Mouse (Mus musculus) layer of hippocampus, postnatal 10 days (tissue): Measurements from ENCODE around the gene Zfp874b. TPM values are rescaled to one million over a fixed set of nuclear protein-coding genes. Genes with fewer than 3 reads are reported as not detected.
"Not testable (repeated sequence)": the region's sequence is repeated elsewhere in the genome, so short reads cannot be mapped to it uniquely, and the experiment has no call there.

Source experiments
- DNase-seq, 2 experiments: peaks; one replicate each; pipeline ENCODE4 v3.0.0; 2021; ENCODE audit warnings: low spot score in 2 of 2
- long read RNA-seq: library from polyadenylated mRNA; stranded (forward); transcript quantifications from one replicate; pipeline ENCODE4 v2.0.0, GENCODE M21; 2023
- total RNA-seq, 2 experiments: library from RNA; stranded (reverse); gene quantifications; 2 replicates each; pipeline ENCODE4 v1.2.3; 2021

Gene Zfp874b
- 10 to 100 TPM; 13.7 to 15.7 TPM for total RNA-seq
- long read RNA-seq, partial matches to known transcripts: 0 of 3 reads
- long read RNA-seq, other reads (novel, unspliced or antisense): 3 of 3 reads

DNA sequence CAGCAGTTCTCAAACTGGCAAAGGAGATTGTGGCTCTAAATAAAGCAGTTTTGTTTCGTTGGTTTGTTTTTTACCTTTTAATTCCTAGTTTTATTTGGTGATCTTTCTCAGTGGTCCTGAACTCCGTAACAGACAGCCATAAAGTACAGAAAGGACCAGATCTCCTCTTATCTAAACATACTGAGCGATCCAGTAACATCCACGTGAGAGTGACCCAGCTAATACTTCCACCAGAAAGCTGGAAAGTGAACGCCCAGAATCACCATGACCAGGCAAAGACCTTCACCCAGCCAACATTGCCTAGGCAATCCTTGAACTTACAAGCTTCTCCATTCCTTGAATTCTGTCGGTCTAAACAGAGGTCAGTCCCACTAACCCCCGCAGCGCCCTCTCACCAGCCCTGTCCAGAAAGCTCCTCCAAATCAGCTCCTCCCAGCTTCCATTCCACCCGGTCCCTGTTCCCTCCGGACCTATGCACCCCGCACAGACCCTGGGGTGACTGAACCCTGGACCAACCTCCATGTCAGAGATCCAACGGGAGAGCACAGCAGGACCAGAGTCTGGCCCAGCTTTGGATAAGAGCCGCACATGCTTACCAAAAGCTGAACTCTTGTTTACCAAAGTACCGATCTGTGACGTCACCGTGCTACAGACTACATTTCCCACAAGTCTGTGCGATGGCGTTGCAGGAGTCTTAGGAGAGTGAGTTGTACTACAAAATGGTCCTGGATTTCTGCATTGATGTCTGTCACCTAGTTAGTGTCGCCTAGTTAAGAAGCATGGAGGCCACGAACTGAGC, at the start of gene Zfp874b:
TSS of gene Zfp874b (minus strand) at position 634 of the 799 bp plus-strand sequence.
- DNase-seq: peak; percentile 83

DNA sequence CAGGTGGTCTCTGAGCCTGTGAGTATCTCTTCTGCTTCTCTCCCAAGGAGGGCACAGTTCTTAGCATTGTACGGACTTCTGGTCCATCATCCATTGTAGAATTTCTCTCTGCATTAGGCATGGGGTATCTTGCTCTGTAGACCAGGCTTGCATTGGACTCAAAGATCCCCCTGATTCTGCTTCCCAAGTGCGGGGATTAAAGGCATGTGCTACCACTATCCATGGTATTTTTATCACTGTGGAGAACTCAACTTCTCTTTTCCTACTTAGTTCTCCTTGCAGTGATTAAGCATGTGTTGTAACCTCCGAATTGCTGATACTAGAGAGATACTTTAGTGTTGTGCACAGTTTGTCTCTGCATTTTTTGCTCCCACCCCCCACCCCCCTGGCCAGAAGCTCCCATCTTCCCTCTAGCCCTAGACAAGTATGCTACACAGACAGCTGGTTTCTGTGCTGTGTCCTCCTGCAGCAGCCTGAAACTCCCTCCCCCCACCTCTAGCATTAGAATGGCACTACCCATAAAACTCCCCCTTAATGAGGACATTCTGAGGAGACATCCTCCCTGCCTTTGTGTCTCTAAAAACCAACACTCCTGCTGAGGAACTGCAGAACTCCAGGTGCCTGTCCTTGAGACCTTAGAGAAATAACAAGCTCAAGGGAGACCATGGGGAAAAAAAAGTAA, 43.1 kb upstream of the Zfp874b start:
- DNase-seq: no peak

DNA sequence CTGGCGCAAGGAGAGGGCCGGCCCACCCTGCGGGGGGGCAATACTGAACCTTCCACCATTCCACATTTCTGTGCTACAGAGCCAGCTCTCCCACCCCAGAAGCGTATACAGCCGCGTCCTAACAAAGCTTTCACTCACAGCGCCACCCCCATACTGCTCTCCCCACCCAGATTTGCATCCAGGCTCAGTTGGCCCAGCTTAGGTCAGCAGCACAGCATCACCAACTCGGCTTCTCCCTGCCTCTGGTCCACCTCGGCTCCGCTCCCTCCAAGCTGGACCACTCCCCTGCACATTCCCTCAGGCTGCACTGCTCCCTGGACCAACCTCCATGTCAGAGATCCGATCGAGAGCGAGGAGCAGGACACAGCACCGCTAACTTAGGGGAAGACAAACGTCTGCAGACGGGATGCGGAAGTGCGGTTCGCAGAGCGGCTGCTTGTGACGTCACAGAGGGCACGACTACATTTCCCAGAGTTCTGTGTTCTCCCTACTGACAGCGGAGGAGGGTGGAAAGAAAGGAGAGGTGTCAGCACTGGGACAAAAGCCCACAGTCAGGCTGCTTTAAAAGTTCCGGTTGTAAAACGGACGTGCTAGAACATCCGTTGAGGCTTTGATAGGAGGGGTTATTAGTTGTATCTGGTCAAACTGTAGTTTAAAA, 41.8 kb upstream of the Zfp874b start, which contains the start of the genes Gm26965 and Zfp87:
TSS of gene Gm26965 (minus strand) at position 399 of the 658 bp plus-strand sequence.
TSS of gene Zfp87 (minus strand) at position 425 of the 658 bp plus-strand sequence.
- peak; percentile 89 to 90 for DNase-seq

DNA sequence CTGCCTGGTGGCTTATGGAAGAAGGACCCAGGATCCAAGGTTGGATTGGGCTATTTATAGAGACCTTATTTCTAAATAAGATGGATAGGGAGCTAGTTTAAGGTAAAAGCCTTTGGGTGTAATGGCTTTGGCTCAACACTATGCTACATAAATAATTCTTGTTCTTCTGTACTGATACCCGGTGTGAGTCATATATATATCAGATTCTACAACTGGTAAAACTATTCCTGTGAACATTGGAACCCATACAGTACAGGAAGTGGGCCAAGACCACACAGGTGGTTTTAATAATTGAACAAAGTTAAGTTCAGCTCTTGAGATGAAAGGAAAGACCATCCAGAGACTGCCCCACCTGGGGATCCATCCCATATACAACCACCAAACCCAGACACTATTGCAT, 16.9 kb upstream of the Zfp874b start:
- DNase-seq: no peak

DNA sequence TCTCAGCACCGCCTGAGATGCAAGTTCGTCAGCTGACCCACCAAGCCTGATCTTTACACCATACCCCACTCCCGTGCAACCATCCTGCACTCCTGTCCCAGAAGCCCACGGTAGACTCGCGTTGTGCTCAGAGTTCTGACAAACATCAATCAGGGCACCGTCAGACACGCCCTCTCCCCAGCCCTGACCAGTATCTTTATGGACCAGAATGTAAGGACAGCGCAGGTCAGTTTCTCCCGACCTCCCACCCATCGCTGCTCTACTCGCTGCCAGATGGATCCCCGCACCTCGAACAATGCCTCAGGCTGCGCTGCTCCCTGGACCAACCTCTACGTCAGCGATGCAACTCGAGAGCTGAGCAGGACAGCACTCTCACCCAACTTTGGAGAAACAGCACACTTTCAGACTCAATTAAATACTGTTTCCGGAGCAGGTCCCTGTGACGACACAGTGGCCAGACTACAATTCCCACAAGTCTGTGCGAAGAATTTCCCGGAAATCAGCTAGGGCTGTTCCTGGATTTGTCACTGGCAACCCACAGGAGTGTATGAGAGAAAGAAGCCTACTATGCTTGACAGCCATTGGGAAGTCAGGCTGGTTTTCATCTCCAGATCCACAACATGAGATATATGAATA, 16.1 kb upstream of the Zfp874b start, which contains the start of gene Zfp58:
TSS of gene Zfp58 (minus strand) at position 472 of the 636 bp plus-strand sequence.
- peak; percentile 79 to 81 for DNase-seq

DNA sequence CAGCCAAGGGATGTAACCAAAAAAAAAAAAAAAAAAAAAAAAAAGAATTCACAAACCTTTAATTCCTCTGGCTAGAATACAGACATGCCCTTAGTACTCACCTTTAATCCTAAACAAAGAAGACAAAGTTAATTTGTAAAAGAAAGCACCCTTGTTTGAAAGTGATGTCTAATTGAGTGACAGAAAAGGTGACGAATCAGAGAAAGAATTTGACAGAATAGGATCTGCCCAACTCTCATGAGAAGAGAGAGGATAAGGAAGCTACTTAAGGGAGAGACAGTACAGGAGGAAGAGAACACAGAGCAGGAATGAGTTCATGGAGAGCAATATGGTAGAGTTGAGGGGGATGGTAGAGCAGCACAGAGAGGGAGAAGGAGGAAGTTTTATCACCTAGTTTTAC, 11.6 kb upstream of the Zfp874b start:
- DNase-seq: no peak

DNA sequence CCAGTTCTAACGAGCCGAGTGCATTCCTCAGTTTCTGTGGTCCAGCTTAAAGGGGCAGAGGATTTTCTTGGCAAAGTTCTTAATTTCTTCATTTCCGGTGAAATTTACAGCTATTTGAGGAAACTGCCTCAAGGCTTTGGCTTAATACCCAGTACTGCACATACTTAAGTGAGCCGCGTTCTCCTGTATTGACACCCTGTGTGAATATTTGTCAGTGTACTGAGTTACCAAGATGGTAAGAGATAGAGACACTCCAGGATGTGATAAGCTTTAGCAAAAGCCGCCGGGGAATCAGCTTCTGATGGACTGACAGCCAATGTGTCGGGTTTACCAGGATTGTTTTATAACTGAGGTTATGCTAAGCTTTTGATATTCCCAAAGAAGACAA, 360 bp upstream of the Zfp874b start:
- no peak for DNase-seq

DNA sequence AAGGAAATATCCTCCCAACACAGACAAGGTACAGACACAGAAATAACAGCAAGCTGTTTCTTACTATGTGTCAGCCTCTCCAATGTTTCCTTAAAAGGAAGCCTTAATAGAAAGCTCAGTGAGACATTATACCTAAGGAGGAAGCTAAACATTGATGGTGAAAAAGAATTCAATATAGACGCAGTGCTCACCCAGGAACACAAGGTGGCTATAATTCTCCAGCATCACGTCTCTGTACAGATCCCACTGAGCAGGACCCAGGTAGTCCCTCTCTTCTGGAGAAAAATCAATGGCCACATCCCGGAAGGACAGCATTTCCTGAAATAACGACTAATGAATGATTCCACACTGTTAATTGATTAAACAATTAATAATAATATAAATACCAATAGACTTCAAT, 2.5 kb downstream of the Zfp874b start:
- no peak for DNase-seq

DNA sequence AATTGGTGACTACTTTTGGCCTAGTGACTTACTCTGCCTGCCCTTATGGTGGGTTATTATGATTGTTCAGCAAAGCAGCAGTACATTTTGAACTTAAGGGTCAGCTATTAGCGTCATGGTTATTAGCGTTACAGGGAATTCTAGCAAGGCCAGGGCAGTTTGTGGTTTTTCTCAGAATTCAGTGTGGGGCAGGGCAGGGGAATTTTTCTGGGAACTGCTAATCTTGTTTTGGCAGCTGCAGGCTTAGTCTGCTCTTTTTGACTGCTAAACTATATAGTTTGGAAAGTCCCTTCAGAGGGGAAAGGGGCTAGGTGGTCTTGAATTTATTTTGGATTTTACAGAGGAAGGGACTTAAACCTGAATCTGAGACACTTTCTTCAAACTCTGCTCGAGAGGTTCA, 14.8 kb downstream of the Zfp874b start:
- no peak for DNase-seq

DNA sequence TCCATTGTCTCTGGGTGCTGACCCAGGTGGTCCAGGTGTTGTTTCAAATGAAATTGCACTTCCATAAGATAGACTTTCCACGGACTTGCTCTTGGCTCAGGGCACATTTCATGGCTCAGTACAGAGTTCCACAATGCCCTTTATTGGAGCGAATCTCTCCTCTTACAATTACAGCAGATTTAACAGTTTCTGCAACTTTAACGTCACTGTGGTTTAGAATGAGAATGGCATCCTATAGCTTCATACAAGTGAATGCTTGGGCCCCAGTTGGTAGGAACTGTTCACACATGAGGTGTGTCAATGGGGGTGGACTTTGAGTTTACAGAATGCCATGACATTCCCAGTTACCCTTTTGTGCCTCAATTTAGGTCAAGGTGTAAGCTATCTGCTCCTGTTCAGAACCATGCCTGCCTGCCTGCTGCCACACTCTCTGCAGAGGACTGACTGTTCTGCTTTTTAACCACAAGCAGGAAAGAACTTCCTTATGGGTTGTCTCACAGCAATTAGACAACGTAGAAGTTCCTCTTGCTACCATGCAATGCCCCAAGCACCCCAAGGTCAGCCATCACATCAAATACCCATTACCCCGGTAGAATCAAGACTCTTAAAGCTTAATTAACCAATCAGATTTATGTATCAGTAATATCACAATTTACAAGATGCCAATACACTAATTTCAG, 20.4 kb downstream of the Zfp874b start:
- DNase-seq: not testable (repeated sequence)

DNA sequence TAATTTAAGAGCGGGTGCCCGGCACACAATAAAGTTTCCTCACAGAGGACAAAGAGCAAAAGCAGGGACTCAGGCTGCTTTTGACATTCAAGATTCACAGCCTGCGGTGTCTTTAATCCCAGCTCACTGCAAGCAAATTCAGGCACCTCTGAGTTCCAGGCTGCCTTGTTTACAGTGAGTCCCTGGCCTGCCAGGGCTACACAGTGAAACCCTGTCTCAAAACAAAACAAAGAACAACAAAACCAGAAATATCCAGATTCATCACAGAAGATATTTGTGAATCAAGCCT, 32.1 kb downstream of the Zfp874b start:
- peak; percentile 4 to 11 for DNase-seq

DNA sequence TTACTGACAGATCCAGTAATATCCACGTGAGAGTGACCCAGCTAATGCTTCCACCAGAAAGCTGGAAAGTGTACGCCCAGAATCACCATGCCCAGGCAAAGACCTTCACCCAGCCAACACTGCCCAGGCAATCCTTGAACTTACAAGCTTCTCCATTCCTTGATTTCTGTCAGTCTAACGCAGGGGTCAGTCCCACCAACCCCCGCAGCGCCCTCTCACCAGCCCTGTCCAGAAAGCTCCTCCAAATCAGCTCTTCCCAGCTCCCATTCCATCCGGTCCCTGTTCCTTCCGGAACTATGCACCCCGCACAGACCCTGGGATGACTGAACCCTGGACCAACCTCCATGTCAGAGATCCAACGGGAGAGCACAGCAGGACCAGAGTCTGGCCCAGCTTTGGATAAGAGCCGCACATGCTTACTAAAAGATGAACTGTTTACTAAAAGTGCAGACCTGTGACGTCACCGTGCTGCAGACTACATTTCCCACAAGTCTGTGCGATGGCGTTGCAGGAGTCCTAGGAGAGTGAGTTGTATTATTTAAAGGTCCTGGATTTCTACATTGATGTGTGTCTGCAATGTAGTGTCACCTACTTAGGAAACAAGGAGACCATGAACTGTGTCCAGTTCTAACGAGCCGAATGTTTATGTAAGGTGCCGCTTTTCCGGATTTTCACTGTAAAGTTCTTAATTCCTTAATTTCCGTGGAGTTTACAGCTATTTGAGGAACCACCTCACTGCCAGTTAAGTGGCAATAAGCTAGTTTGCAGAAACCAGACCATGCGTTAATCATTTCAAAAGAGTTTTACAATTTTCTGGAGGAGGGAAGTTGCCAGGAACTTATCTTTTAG, 32.7 kb downstream of the Zfp874b start, which contains the start of gene Zfp874a:
TSS of gene Zfp874a (minus strand) at position 453 of the 849 bp plus-strand sequence.
- DNase-seq: peak; percentile 81 to 85

DNA sequence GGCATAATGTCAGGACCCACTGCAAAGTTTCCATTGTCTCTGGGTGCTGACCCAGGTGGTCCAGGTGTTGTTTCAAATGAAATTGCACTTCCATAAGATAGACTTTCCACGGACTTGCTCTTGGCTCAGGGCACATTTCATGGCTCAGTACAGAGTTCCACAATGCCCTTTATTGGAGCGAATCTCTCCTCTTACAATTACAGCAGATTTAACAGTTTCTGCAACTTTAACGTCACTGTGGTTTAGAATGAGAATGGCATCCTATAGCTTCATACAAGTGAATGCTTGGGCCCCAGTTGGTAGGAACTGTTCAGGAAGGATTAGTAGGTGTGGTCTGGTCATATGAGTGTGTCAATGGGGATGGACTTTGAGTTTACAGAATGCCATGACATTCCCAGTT, 47.0 kb downstream of the Zfp874b start:
- not testable (repeated sequence) for DNase-seq

DNA sequence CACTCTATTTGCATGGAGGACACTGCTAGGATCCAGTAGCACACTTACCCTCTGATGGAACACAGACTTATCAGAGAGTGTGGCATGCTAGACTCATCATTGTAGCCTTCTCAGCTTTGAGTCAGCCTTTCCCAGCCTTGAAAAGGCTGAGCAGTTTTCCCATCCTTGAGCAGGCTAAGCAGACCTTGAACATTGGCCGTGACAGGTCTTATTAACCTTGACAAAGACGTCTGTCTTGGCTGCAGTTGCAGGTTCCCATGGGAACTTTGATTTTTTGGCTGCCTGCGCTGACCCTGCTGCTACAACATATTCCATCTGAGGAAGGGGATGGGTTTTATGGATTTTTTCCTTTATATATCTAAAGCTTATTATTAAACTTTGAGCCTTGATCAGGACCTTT, 55.9 kb downstream of the Zfp874b start:
- no peak for DNase-seq

DNA sequence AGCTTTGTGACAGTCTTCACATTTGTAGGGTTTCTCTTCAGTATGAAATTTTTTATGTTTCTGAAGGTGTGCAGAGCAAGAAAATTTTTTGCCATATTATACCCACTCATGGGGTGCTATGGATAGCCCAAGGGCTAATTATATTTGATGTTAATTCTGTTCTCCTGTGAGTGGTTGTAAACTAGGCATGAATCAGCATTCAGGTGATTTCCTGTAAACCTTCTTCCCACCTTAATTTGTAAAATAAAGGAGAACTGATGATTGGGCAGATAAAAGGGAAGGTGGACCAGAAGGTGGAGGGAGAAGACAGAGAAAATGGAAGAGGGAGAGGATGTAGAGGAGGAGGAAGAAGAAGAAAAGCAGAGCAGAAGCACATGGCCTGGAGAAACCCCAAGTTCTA, 58.4 kb downstream of the Zfp874b start:
- DNase-seq: not testable (repeated sequence)

DNA sequence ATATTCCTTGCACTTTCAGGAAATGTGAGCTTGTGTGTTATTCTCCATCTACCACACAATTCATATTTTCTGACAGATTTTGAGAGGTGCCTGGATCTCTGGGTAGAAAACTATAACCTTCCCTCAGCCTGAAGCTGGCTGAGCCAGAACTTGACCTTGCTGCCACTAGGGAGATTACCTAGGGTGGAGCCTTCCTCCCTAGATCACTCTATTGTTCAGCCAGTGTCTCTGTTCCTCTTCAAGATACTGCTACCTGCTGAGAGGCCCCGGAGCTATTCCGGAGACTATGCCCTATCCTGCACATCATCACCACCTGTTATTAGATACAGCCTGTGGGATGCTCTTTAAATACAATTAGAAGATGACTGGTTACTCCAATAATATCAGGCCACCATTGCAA, 61.5 kb downstream of the Zfp874b start:
- not testable (repeated sequence) for DNase-seq
